Mouse (Mus musculus) forebrain, embryonic 16.5 days (tissue): Measurements from ENCODE around the gene Rps12-ps3. TPM values are rescaled to one million over a fixed set of nuclear protein-coding genes. Genes with fewer than 3 reads are reported as not detected.

Source experiments
- ATAC-seq: fragments of 200-750 bp; cut with Nextera tagmentation; 2 replicates; pipeline ENCODE4 v1.8.0; 2017; ENCODE audit warnings: mild to moderate bottlenecking, moderate library complexity
- H3K27ac ChIP-seq: fragments of 300-500 bp; sonication (generic); 2 replicates; pipeline ENCODE4 v1.5.1; 2014; ENCODE audit warnings: low read length, control low read depth
- H3K27me3 ChIP-seq: fragments of 300-500 bp; sonication (generic); replicated peaks from 2 replicates; pipeline ENCODE4 v1.6.1; 2014; ENCODE audit warnings: low read length; ENCODE audit not compliant: control insufficient read depth, insufficient read depth
- H3K36me3 ChIP-seq: fragments of 300-500 bp; sonication (generic); 2 replicates; pipeline ENCODE4 v1.6.1; 2014; ENCODE audit not compliant: control insufficient read depth, insufficient read depth
- H3K4me1 ChIP-seq: fragments of 300-500 bp; sonication (generic); replicated peaks from 2 replicates; pipeline ENCODE4 v1.6.1; 2014; ENCODE audit warnings: low read length; ENCODE audit not compliant: control insufficient read depth, insufficient read depth
- H3K4me2 ChIP-seq: fragments of 300-500 bp; sonication (generic); 2 replicates; pipeline ENCODE4 v1.6.1; 2014; ENCODE audit warnings: mild to moderate bottlenecking, low read length, control low read depth
- H3K4me3 ChIP-seq: fragments of 300-500 bp; sonication (generic); replicated peaks from 2 replicates; pipeline ENCODE4 v1.5.1; 2014; ENCODE audit warnings: mild to moderate bottlenecking, low read length, control low read depth
- H3K9ac ChIP-seq: fragments of 300-500 bp; sonication (generic); replicated peaks from 2 replicates; pipeline ENCODE4 v1.6.1; 2014; ENCODE audit warnings: low read depth, low read length, control low read depth
- H3K9me3 ChIP-seq: fragments of 300-500 bp; sonication (generic); 2 replicates; pipeline ENCODE4 v1.6.1; 2016; ENCODE audit warnings: low read length; ENCODE audit not compliant: control insufficient read depth
- WGBS: fragments of 180-500 bp; shearing (Covaris S2); extraction: QIAGEN DNeasy Blood & Tissue Kit; methylation state at CpG from one replicate; pipeline ENCODE4 v1.1.7; 2014; 5-methylcytosine and 5-hydroxymethylcytosine counted together
- polyA plus RNA-seq: library from polyadenylated mRNA; unstranded; fragments of >200 nt; fragmentation: Nextera tagmentation; extraction: Ambion mirVana; gene quantifications from 2 replicates; pipeline ENCODE4 v1.2.1, GENCODE M21; 2015

Gene Rps12-ps3
- polyA plus RNA-seq, 1 experiment from 2014 or later, result 4.7 TPM

GRCm38 (mm10) chr19:59330816-59331225 lies 8.7 kb downstream of the Rps12-ps3 start:
- H3K27ac ChIP-seq, result no peak overlapping the region
- ATAC-seq, result no peak
- H3K9me3 ChIP-seq, result no peaks in the 10 kb centered on the region; the same call in 1 of the 2 replicates

GRCm38 (mm10) chr19:59336655-59337054 lies 14.6 kb downstream of the Rps12-ps3 start:
- H3K27me3 ChIP-seq, result no peaks in the 10 kb centered on the region
- no peaks in the 10 kb centered on the region for H3K36me3 ChIP-seq
- H3K4me1 ChIP-seq, result peaks cover 7% of the 10 kb centered on the region
- no peaks in the 10 kb centered on the region; the same call in 1 of the 2 replicates for H3K9me3 ChIP-seq
- WGBS, result 100% methylated on average over 1 of the region's 1 CpGs
- H3K9ac ChIP-seq, result no peak overlapping the region
- no peak overlapping the region for H3K27ac ChIP-seq
- H3K4me2 ChIP-seq, result no peak overlapping the region
- no peak for ATAC-seq
- no peak overlapping the region for H3K4me3 ChIP-seq

More at GRCm38 (mm10) chr19:59330816-59331225, 8.7 kb downstream of the Rps12-ps3 start:
- H3K36me3 ChIP-seq, result no peaks in the 10 kb centered on the region
- no peak overlapping the region for H3K4me3 ChIP-seq
- no peak overlapping the region for H3K4me2 ChIP-seq
- H3K4me1 ChIP-seq, result no peaks in the 10 kb centered on the region
- no peaks in the 10 kb centered on the region for H3K27me3 ChIP-seq
- no peak overlapping the region for H3K9ac ChIP-seq

- Histone ChIP-seq H3K27me3 (no peaks in the 10 kb centered on the region), H3K27ac (no peak overlapping the region), H3K4me1 (peaks cover 10% of the 10 kb centered on the region), H3K9ac (no peak overlapping the region), H3K36me3 (no peaks in the 10 kb centered on the region), H3K4me3 (no peak overlapping the region), H3K4me2 (no peak overlapping the region), H3K9me3 (no peaks in the 10 kb centered on the region; the same call in 1 of the 2 replicates)
- 58% methylated on average over 3 of the region's 3 CpGs for WGBS
- no peak for ATAC-seq
Measured at GRCm38 (mm10) chr19:59337872-59338681, 16.0 kb downstream of the Rps12-ps3 start.

- Histone ChIP-seq H3K9me3 (no peaks in the 10 kb centered on the region), H3K4me3 (no peak overlapping the region), H3K27ac (no peak overlapping the region), H3K4me1 (peaks cover 24% of the 10 kb centered on the region), H3K36me3 (no peaks in the 10 kb centered on the region), H3K4me2 (no peak overlapping the region), H3K27me3 (no peaks in the 10 kb centered on the region), H3K9ac (no peak overlapping the region)
- 86% methylated on average over 3 of the region's 3 CpGs for WGBS
- ATAC-seq, result no peak
Measured at GRCm38 (mm10) chr19:59339908-59340307, 17.8 kb downstream of the Rps12-ps3 start.

DNA sequence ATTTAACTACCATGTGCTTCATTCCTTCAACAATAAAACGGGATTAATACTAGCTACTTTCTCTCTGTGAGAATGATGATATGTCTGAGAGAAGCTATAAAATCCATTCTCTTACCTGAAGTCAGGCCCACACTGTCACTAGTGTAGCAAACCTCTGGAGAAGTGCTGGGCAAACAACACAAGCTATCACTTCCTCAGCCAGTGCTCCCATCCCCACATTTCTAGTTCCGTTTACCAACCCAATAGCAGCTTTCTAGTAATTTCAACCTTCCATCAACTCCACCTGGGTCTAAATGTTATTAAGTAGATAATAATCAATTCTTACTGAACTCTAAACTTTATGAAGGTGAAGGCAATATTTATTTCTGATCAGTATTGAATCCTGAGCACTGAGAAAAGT lies 20.9 kb downstream of the Rps12-ps3 start:
- H3K36me3 ChIP-seq, result no peaks in the 10 kb centered on the region
- no peak for ATAC-seq
- peak overlapping the region; percentile 20; the same call in 1 of the 2 replicates for H3K4me3 ChIP-seq
- no peak overlapping the region for H3K27ac ChIP-seq
- no peaks in the 10 kb centered on the region for H3K9me3 ChIP-seq
- H3K4me2 ChIP-seq, result peak overlapping the region; percentile 99
- no peaks in the 10 kb centered on the region for H3K27me3 ChIP-seq
- 29% methylated on average over 2 of the region's 2 CpGs for WGBS
- H3K9ac ChIP-seq, result no peak overlapping the region
- peaks cover 27% of the 10 kb centered on the region for H3K4me1 ChIP-seq

DNA sequence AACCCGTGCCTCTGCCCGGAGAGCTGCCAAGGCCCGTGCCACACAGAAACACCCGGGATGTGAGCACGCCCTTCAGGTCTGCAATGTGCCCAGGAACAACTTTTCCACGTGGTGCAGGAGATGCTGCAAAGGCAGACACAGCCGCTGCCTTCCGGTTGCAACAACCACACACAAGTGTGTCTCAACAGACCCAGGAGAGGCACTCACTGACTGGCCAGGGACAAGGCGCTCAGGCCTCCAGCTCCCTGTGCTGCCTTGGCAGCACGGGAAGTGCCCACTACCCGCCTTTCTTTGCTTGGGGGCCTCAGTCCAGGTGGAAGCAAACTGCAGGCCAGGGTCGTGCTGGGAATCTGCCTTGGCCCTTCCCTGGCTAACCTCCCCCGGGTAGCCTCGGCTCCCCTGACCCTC lies 22.2 kb downstream of the Rps12-ps3 start:
- WGBS, result 0% methylated on average over 14 of the region's 14 CpGs
- no peak for ATAC-seq
- no peaks in the 10 kb centered on the region for H3K36me3 ChIP-seq
- no peak overlapping the region for H3K27ac ChIP-seq
- no peaks in the 10 kb centered on the region for H3K9me3 ChIP-seq
- peak overlapping the region; percentile 99 for H3K4me2 ChIP-seq
- peak overlapping the region; percentile 93 for H3K9ac ChIP-seq
- peak overlapping the region; percentile 96 for H3K4me3 ChIP-seq
- H3K4me1 ChIP-seq, result peaks cover 27% of the 10 kb centered on the region
- no peaks in the 10 kb centered on the region for H3K27me3 ChIP-seq

DNA sequence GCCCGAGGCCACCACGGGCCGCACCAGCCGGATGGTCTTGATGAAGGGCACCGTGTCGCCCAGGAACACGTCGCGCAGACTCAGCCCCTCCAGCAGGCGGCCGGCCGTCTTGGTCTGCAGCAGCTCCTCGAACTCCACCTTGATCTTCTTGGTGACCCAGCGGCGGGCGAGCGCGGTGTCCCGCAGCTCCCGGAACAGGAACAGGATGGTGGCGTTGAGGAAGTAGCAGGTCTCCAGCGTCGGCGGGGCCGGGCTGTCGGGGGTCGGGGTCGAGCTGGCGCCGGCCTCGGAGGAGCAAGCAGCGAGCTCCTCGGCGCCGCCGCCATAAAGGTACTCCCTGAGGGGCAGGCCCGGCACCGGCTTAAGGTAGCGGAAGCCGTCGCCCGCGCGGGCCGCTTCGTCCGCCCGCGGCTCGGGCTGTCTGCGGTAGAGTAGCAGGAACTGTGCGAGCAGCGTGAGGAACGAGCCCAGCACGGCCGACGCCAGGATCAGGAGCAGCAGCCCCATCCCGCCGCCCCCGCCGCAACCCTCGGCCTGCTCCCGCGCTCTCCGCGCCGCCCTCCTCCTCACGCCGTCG lies 23.1 kb downstream of the Rps12-ps3 start:
- peak; percentile 68 for ATAC-seq
- no peaks in the 10 kb centered on the region for H3K9me3 ChIP-seq
- H3K4me1 ChIP-seq, result peaks cover 27% of the 10 kb centered on the region
- H3K27ac ChIP-seq, result peak overlapping the region; percentile 90
- peak overlapping the region; percentile 99 for H3K4me2 ChIP-seq
- peak overlapping the region; percentile 93 for H3K9ac ChIP-seq
- H3K36me3 ChIP-seq, result no peaks in the 10 kb centered on the region
- H3K27me3 ChIP-seq, result no peaks in the 10 kb centered on the region
- peak overlapping the region; percentile 96 for H3K4me3 ChIP-seq
- WGBS, result under 1% methylated on average over 65 of the region's 70 CpGs

GRCm38 (mm10) chr19:59345658-59346283 lies 23.7 kb downstream of the Rps12-ps3 start, which contains the start of gene Pdzd8:
TSS of gene Pdzd8 (minus strand) at chr19:59345780.
- under 1% methylated on average over 76 of the region's 91 CpGs for WGBS
- ATAC-seq, result peak; percentile 96

DNA sequence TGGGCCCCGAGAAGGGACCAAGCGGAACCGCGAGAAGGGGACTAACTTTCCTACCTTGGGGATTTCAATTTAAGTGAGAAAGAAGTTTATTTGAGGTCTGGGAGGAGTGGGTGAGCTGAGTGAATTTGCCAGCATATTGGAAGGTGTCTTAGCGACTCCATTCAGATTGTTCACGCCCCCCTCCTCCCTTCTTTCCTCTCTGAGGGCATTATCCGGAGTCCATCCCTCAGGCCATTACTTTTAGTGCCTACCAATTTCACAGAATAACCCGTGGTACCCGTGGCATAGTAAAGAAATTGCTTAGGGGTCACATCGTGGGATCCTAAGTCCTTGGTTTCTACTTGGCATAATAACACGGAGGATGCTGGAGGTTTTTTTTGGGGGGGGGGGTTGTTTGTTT lies 24.2 kb downstream of the Rps12-ps3 start:
- 0 out of 2 replicates have a peak, but pooled peaks have one; percentile 1 for ATAC-seq
- H3K9me3 ChIP-seq, result no peaks in the 10 kb centered on the region
- 2% methylated on average over 11 of the region's 11 CpGs for WGBS
- H3K27ac ChIP-seq, result peak overlapping the region; percentile 90
- peaks cover 23% of the 10 kb centered on the region for H3K4me1 ChIP-seq
- no peaks in the 10 kb centered on the region for H3K27me3 ChIP-seq
- peak overlapping the region; percentile 79 for H3K4me2 ChIP-seq
- no peaks in the 10 kb centered on the region for H3K36me3 ChIP-seq
- H3K4me3 ChIP-seq, result peak overlapping the region; percentile 96
- H3K9ac ChIP-seq, result peak overlapping the region; percentile 93

More at GRCm38 (mm10) chr19:59345658-59346283, 23.7 kb downstream of the Rps12-ps3 start, which contains the start of gene Pdzd8:
- Histone ChIP-seq H3K27ac (peak within 1 kb of the TSS; percentile 90), H3K9me3 (no peaks in the 10 kb centered on the region), H3K4me1 (peaks cover 27% of the 10 kb centered on the region), H3K4me3 (peak within 1 kb of the TSS; percentile 96), H3K4me2 (peak within 1 kb of the TSS; percentile 99), H3K9ac (peak within 1 kb of the TSS; percentile 93), H3K27me3 (no peaks in the 10 kb centered on the region), H3K36me3 (no peaks in the 10 kb centered on the region)
